Mouse (Mus musculus): ENCODE results near the gene Tmub1. TPM values are rescaled to one million over a fixed set of nuclear protein-coding genes. Genes with fewer than 3 reads are reported as not detected.
"Not testable (repeated sequence)": the region's sequence is repeated elsewhere in the genome, so short reads cannot be mapped to it uniquely, and the experiment has no call there.

The Tmub1 gene
- polyA plus RNA-seq, 1 experiment: 32.8 TPM

DNA sequence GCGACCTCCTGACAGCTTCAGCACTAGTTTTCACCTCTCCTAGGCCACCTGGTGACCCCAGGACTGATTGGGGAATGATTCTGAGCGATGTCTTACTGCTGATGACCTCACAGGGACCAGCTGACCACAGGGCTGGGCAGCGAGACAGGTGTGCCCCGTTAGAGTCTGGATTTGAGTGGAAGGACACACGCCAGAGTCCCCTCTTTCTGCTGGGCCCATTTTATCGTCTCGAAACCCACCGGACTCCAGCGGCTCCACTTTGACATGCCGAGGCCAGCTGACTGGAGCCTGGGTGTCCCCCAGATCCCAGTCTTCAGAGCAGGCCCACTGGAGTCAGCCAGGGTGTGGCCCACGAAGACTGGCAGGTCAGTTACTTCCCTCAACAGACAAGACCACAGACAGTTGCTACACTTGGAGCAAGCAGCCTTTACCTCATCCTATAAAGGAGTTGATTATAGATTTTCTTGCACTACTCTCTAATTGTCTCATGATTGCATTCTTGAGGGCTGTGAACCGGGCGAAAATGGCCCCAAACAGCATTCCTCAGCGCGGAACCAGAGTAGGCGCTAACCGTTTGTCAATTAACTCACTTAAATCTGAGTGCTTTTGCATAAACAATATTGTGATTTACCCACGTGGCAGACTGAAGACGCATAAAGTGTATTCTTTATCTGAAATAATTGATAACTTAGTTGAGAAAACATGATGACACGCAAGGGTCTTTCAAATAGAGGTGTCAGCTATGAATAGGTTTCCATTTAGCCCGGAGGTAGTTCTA, 23.5 kb downstream of the Tmub1 start:
- DNase-seq (ENCODE audit: low read depth): no peak

- DNase-seq (ENCODE audit: low read depth): peak; percentile 96
Observed at GRCm38 (mm10) chr5:24423129-24424003, 24.3 kb downstream of the Tmub1 start, which contains the start of the genes Cdk5 and Slc4a2. Cdk5 (minus strand) TSS chr5:24423530. Slc4a2 (plus strand) TSS chr5:24423837.

GRCm38 (mm10) chr5:24420381-24420780, 27.3 kb downstream of the Tmub1 start:
- DNase-seq (ENCODE audit: low read depth): no peak

DNA sequence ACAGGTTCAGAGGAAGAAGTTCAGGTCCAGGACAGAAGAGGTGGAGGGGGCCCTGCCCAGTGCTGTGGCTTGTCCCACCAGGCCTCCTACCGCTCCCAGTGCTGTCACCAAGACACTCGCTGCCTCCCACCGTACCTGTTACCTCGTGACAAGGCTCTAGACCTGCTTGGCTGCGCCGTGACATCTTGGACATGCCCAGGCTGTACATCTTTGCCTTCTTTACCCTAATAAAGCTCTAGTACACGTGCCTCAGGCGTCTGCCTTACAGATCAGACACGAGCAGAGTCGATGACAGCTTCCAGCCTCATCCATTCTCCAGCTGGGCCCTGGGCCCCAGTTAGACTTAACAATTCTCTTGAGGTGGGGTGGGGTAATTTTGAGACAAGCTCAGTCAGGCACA, 30.1 kb downstream of the Tmub1 start:
- no peak for DNase-seq (ENCODE audit: low read depth)

DNA sequence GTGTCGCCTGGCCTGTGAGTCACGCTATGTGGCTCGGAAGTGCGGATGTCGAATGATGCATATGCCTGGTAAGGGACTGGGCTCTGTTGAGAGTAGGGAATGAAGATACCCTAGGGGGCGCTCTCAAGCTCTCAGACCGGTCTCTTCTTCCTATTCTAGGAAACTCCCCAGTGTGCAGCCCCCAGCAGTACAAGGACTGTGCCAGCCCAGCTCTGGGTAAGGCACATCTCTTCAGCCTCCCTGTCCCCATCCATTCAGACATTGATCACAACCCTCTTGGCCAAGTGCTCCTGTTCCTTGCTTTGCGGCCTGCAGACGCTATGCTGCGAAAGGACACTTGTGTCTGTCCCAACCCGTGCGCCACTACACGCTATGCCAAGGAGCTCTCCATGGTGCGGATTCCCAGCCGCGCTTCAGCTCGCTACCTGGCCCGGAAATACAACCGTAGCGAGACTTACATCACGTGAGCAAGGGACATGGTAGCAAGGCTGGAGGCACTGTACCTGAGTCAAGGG, 31.4 kb downstream of the Tmub1 start:
- DNase-seq (ENCODE audit: low read depth): no peak

DNA sequence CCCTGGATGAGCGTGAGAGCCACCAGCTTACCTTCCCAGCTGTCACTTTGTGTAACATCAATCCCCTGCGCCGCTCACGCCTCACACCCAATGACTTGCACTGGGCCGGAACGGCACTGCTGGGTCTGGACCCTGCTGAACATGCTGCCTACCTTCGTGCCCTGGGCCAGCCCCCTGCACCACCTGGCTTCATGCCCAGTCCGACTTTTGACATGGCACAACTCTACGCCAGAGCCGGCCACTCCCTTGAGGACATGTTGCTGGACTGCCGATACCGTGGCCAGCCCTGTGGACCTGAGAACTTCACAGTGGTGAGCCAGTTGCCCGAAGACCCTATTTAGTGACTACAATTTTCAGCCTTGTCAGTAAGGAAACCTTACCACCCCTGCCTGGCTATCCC, 33.7 kb downstream of the Tmub1 start:
- DNase-seq (ENCODE audit: low read depth): no peak

GRCm38 (mm10) chr5:24413042-24413693, 34.5 kb downstream of the Tmub1 start, which contains the start of gene Asic3:
Asic3 (plus strand) TSS chr5:24413392.
- no peak for DNase-seq (ENCODE audit: low read depth)

GRCm38 (mm10) chr5:24412063-24412462, 35.6 kb downstream of the Tmub1 start:
- DNase-seq (ENCODE audit: low read depth): no peak

- DNase-seq (ENCODE audit: low read depth): no peak
Observed at GRCm38 (mm10) chr5:24409466-24409865, 38.2 kb downstream of the Tmub1 start.

DNA sequence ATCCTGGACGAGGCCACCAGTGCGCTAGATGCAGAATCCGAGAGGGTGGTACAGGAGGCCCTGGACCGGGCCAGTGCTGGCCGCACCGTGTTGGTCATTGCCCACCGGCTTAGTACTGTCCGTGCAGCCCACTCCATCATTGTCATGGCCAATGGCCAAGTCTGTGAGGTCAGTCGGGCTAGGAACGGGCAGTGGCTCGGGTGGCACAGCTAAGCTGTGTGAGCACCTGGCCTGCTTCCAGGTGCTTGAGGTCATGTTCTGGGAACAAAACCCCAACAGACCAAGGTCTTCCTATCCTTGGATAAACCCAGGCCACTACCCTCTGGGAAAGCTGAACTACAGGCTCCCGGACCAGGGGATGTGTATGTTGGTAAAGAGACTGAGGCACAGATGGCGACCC, 39.0 kb downstream of the Tmub1 start:
- DNase-seq (ENCODE audit: low read depth): no peak

DNA sequence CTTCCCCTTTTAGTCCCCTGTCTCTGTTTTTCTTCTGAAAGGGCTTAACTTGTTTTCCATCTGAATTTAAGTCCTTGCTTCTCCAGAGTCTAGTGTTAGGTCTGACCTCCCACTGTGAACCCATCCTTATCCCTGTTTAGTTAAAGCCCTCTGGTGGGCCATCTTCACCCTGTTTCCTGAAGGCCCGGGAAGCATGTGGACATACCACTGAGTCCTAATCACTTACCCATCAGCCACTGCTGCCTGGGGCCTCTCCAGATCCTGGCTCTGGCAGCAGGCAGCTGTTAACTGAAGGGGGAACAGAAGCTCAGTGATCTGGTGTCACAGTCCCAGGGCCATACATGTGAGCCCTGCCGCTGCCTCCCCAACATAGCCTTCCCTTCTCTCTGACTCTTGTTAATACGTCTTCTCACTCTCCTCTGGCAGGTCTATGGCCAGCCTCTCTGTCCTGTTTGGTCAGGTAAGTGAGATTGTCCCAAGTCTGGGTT, 42.2 kb downstream of the Tmub1 start:
- no peak for DNase-seq (ENCODE audit: low read depth)

- DNase-seq (ENCODE audit: low read depth): no peak
Observed at GRCm38 (mm10) chr5:24404594-24405360, 42.9 kb downstream of the Tmub1 start.

DNA sequence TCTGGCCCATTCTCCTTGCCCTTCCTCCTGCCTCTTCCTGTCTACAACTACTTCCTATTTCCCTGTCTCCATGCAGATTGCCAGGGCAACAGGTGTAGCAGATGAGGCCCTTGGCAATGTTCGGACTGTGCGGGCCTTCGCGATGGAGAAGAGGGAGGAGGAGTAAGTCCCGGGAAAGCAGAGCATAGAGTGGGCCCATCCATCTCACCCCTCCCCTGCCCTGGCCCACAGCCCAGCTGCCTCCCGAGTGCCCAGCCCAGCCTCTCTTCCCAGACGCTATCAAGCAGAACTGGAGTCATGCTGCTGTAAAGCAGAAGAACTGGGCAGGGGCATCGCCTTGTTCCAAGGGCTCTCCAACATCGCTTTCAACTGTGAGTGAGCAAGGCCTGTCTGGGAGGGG, 45.7 kb downstream of the Tmub1 start:
- no peak for DNase-seq (ENCODE audit: low read depth)

GRCm38 (mm10) chr5:24400911-24401605, 46.6 kb downstream of the Tmub1 start:
- no peak for DNase-seq (ENCODE audit: low read depth)

DNA sequence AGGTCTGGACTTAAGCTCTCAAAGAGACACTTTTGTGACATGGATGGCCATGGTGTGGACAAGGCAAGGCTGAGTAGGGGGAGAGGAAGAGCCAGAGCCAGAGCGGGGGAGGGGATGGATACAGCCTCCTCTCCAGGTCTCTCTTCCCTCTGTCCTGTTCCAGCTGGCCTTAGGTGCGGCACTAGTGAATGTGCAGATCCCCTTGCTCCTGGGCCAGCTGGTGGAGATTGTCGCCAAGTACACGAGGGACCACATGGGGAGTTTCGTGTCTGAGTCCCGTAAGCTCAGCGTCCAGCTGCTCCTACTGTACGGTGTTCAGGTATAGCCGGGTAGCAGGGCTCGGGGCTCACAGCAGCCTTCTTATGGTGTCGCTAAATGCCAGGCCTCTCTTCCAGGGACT, 47.3 kb downstream of the Tmub1 start:
- no peak for DNase-seq (ENCODE audit: low read depth)

- DNase-seq (ENCODE audit: low read depth): no peak
Observed at GRCm38 (mm10) chr5:24399686-24400085, 48.0 kb downstream of the Tmub1 start.

- DNase-seq (ENCODE audit: low read depth): not testable (repeated sequence)
Observed at GRCm38 (mm10) chr5:24396254-24396653, 51.4 kb downstream of the Tmub1 start.

Data from gonadal fat pad, adult 2 months (tissue).